Mouse (Mus musculus): ENCODE data around the gene Tk1. TPM values are rescaled to one million over a fixed set of nuclear protein-coding genes. Genes with fewer than 3 reads are reported as not detected.

Gene Tk1
- polyA plus RNA-seq, 1 experiment from 2014 or later = 58.0 TPM

- 0 out of 2 replicates have a peak, but pooled peaks cover 3% of the 10 kb centered on the region for H3K4me1 ChIP-seq (replicated peaks; ENCODE audit: control insufficient read depth, insufficient read depth)
- peak overlapping the region; percentile 95 for H3K27ac ChIP-seq (replicated peaks)
- H3K4me2 ChIP-seq (replicated peaks; ENCODE audit: low read depth) = peak overlapping the region; percentile 95
- ATAC-seq (ENCODE audit: low FRiP score, low TSS enrichment) (peak; percentile 92), DNase-seq (ENCODE audit: low spot score) (peak; percentile 98)
- under 1% methylated on average over 21 of the region's 21 CpGs for WGBS
- TF ChIP-seq EP300 (optimal IDR thresholded peaks at IDR 0.05) (no peak), CTCF (IDR thresholded peaks at IDR 0.05; ENCODE audit: low read depth) (peak; percentile 71)
- no peaks in the 10 kb centered on the region for H3K9me3 ChIP-seq (ENCODE audit: control insufficient read depth, low read length)
- 0 out of 2 replicates have a peak, but pooled peaks cover 6% of the 10 kb centered on the region for H3K36me3 ChIP-seq (ENCODE audit: control insufficient read depth, insufficient read depth, low read length)
- peak overlapping the region; percentile 90 for H3K9ac ChIP-seq (ENCODE audit: low read length)
- H3K27me3 ChIP-seq (ENCODE audit: control insufficient read depth, insufficient read depth, low read length) = no peaks in the 10 kb centered on the region
- peak overlapping the region; percentile 92 for H3K4me3 ChIP-seq (ENCODE audit: low read depth, low read length)
Measured at GRCm38 (mm10) chr11:117810401-117811046, 15.4 kb downstream of the Tk1 start.

- ATAC-seq (ENCODE audit: low FRiP score, low TSS enrichment) (peak; percentile 57), DNase-seq (ENCODE audit: low spot score) (peak; percentile 86)
- H3K4me1 ChIP-seq (replicated peaks; ENCODE audit: control insufficient read depth, insufficient read depth) = 0 out of 2 replicates have a peak, but pooled peaks cover 3% of the 10 kb centered on the region
- TF ChIP-seq EP300 (optimal IDR thresholded peaks at IDR 0.05) (no peak), CTCF (IDR thresholded peaks at IDR 0.05; ENCODE audit: low read depth) (no peak; the same call in 1 of the 2 replicates)
- H3K4me3 ChIP-seq (ENCODE audit: low read depth, low read length) = peak within 1 kb of the TSS; percentile 92
- H3K36me3 ChIP-seq (ENCODE audit: control insufficient read depth, insufficient read depth, low read length) = 0 out of 2 replicates have a peak, but pooled peaks cover 6% of the 10 kb centered on the region
- no peaks in the 10 kb centered on the region for H3K27me3 ChIP-seq (ENCODE audit: control insufficient read depth, insufficient read depth, low read length)
- H3K4me2 ChIP-seq (replicated peaks; ENCODE audit: low read depth) = peak within 1 kb of the TSS; percentile 95
- no peaks in the 10 kb centered on the region for H3K9me3 ChIP-seq (ENCODE audit: control insufficient read depth, low read length)
- H3K27ac ChIP-seq (replicated peaks) = peak within 1 kb of the TSS; percentile 95
- H3K9ac ChIP-seq (ENCODE audit: low read length) = peak within 1 kb of the TSS; percentile 90
- under 1% methylated on average over 73 of the region's 75 CpGs for WGBS
Measured at GRCm38 (mm10) chr11:117809407-117810311, 16.2 kb downstream of the Tk1 start, which contains the start of the genes Gm20708 and Syngr2. Gene Gm20708 (plus strand): TSS chr11:117809668. Gene Syngr2 (plus strand): TSS chr11:117809668.

GRCm38 (mm10) chr11:117806781-117807180 lies 19.1 kb downstream of the Tk1 start:
- Histone ChIP-seq H3K4me1 (replicated peaks; ENCODE audit: control insufficient read depth, insufficient read depth) (0 out of 2 replicates have a peak, but pooled peaks cover 3% of the 10 kb centered on the region), H3K27me3 (ENCODE audit: control insufficient read depth, insufficient read depth, low read length) (no peaks in the 10 kb centered on the region), H3K36me3 (ENCODE audit: control insufficient read depth, insufficient read depth, low read length) (no peaks in the 10 kb centered on the region), H3K4me2 (replicated peaks; ENCODE audit: low read depth) (no peak overlapping the region), H3K27ac (replicated peaks) (no peak overlapping the region), H3K4me3 (ENCODE audit: low read depth, low read length) (no peak overlapping the region), H3K9me3 (ENCODE audit: control insufficient read depth, low read length) (no peaks in the 10 kb centered on the region), H3K9ac (ENCODE audit: low read length) (no peak overlapping the region)
- DNase-seq (ENCODE audit: low spot score) (no peak), ATAC-seq (ENCODE audit: low FRiP score, low TSS enrichment) (no peak)
- WGBS = 92% methylated on average over 6 of the region's 6 CpGs
- TF ChIP-seq CTCF (IDR thresholded peaks at IDR 0.05; ENCODE audit: low read depth) = no peak
- TF ChIP-seq EP300 (optimal IDR thresholded peaks at IDR 0.05) = no peak

- Histone ChIP-seq H3K36me3 (ENCODE audit: control insufficient read depth, insufficient read depth, low read length) (no peaks in the 10 kb centered on the region), H3K27ac (replicated peaks) (0 out of 2 replicates have a peak overlapping the region, but pooled peaks have one; percentile 4), H3K9ac (ENCODE audit: low read length) (no peak overlapping the region), H3K4me3 (ENCODE audit: low read depth, low read length) (no peak overlapping the region), H3K27me3 (ENCODE audit: control insufficient read depth, insufficient read depth, low read length) (no peaks in the 10 kb centered on the region), H3K4me1 (replicated peaks; ENCODE audit: control insufficient read depth, insufficient read depth) (no peaks in the 10 kb centered on the region), H3K9me3 (ENCODE audit: control insufficient read depth, low read length) (no peaks in the 10 kb centered on the region), H3K4me2 (replicated peaks; ENCODE audit: low read depth) (no peak overlapping the region)
- WGBS = 85% methylated on average over 3 of the region's 3 CpGs
- TF ChIP-seq CTCF (IDR thresholded peaks at IDR 0.05; ENCODE audit: low read depth) (no peak), EP300 (optimal IDR thresholded peaks at IDR 0.05) (no peak)
- DNase-seq (ENCODE audit: low spot score) = no peak
- peak; percentile 59 for ATAC-seq (ENCODE audit: low FRiP score, low TSS enrichment)
Measured at GRCm38 (mm10) chr11:117803166-117803688, 22.7 kb downstream of the Tk1 start.

- no peak for DNase-seq (ENCODE audit: low spot score)
- Histone ChIP-seq H3K4me1 (replicated peaks; ENCODE audit: control insufficient read depth, insufficient read depth) (no peaks in the 10 kb centered on the region), H3K27me3 (ENCODE audit: control insufficient read depth, insufficient read depth, low read length) (no peaks in the 10 kb centered on the region), H3K4me2 (replicated peaks; ENCODE audit: low read depth) (no peak overlapping the region), H3K9me3 (ENCODE audit: control insufficient read depth, low read length) (no peaks in the 10 kb centered on the region), H3K27ac (replicated peaks) (no peak overlapping the region), H3K4me3 (ENCODE audit: low read depth, low read length) (no peak overlapping the region), H3K9ac (ENCODE audit: low read length) (no peak overlapping the region), H3K36me3 (ENCODE audit: control insufficient read depth, insufficient read depth, low read length) (no peaks in the 10 kb centered on the region)
- no peak for ATAC-seq (ENCODE audit: low FRiP score, low TSS enrichment)
- WGBS = 74% methylated on average over 7 of the region's 7 CpGs
- TF ChIP-seq CTCF (IDR thresholded peaks at IDR 0.05; ENCODE audit: low read depth) (no peak), EP300 (optimal IDR thresholded peaks at IDR 0.05) (no peak)
Measured at GRCm38 (mm10) chr11:117801650-117802049, 24.2 kb downstream of the Tk1 start.
